Mouse (Mus musculus) cortical plate, adult 2 months (tissue): ENCODE results near the gene Ctdspl.

ENCODE experiments used
- CTCF ChIP-seq: fragments of 200-500 bp; IDR thresholded peaks from 2 replicates; pipeline ENCODE4 v1.5.1; 2011; ENCODE audit warnings: mild to moderate bottlenecking, control low read depth, low read length; ENCODE audit not compliant: insufficient read depth; ENCODE audit errors: extremely low read depth
- POLR2A ChIP-seq: fragments of 200-500 bp; IDR thresholded peaks from 2 replicates; pipeline ENCODE4 v1.6.1; 2011; ENCODE audit warnings: mild to moderate bottlenecking, low read length, control low read depth; ENCODE audit not compliant: insufficient read depth; ENCODE audit errors: extremely low read depth

DNA sequence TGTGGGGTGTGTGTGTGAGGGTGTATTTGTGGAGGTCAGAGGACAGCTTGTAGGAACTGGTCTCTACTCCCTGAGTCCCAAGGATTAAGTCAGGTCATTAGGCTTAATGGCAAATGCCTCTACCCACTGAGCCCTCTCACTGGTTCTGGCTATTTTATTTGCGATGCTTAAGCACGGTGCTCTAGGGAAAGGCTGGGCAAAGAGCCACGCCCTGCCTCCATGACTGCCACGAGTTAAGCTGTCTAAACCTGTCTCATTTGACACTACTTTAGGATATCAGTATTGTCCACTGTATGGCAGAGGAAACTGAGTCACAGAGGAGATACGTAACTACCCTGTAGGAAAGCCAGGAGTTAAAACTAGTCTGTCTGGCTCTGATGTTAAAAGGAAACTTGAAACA, 17.7 kb downstream of the Ctdspl start:
- no peak for TF ChIP-seq POLR2A
- no peak for TF ChIP-seq CTCF
